12 mouse cellular contexts compared by ENCODE assay signal in genomic region chr9:110622621-110623219, GRCm38 (mm10). TPM values are rescaled to one million over a fixed set of nuclear protein-coding genes. Genes with fewer than 3 reads are reported as not detected.
DNase-seq lines count a peak whose midpoint lies in the region; ATAC-seq and TF ChIP-seq lines count a peak whose summit lies in the region.
"Had no signal": no experiment of that assay in that cellular context is flagged by ENCODE, and none has a peak within 500 bp of the region (broad histone marks: within the 10 kb centered on the region; RNA-seq: fewer than 3 reads in every experiment).

No protein-coding gene starts in this region.

- H3K36me3 ChIP-seq in heart, embryonic 12.5 days = peaks cover 50% of the 10 kb centered on the region
- peaks cover 41% of the 10 kb centered on the region for H3K36me3 ChIP-seq in liver, postnatal 0 days (replicated peaks; ENCODE audit: insufficient read depth, low read length)
- H3K36me3 ChIP-seq in embryonic facial prominence, embryonic 12.5 days = peaks cover 52% of the 10 kb centered on the region
- H3K36me3 ChIP-seq in limb, embryonic 15.5 days = peaks cover 46% of the 10 kb centered on the region

- intact Hi-C loops in heart, postnatal 14 days (cut with DNase I) = no loop called here

- H3K4me1 ChIP-seq in heart, embryonic 12.5 days (replicated peaks) = peaks cover 18% of the 10 kb centered on the region
- peaks cover 15% of the 10 kb centered on the region for H3K4me1 ChIP-seq in liver, postnatal 0 days (ENCODE audit: insufficient read depth)
- peaks cover 15% of the 10 kb centered on the region for H3K4me1 ChIP-seq in embryonic facial prominence, embryonic 12.5 days
- H3K4me1 ChIP-seq in limb, embryonic 15.5 days = peaks cover 38% of the 10 kb centered on the region

- H3K27me3 ChIP-seq in heart, embryonic 12.5 days (replicated peaks) = peaks cover 7% of the 10 kb centered on the region; the same call in 1 of the 2 replicates
- H3K27me3 ChIP-seq in liver, postnatal 0 days (ENCODE audit: insufficient read depth, low read length) = no peaks in the 10 kb centered on the region
- H3K27me3 ChIP-seq in embryonic facial prominence, embryonic 12.5 days = no peaks in the 10 kb centered on the region
- no peaks in the 10 kb centered on the region for H3K27me3 ChIP-seq in limb, embryonic 15.5 days
- H3K27me3 ChIP-seq: forebrain, embryonic 12.5 days; megakaryocyte, embryonic 14.5 days had no signal

- no peak for TF ChIP-seq EP300 in liver, postnatal 0 days (IDR thresholded peaks at IDR 0.05; ENCODE audit: low read depth)

- no peak overlapping the region for H3K4me2 ChIP-seq in heart, embryonic 12.5 days
- no peak overlapping the region for H3K4me2 ChIP-seq in liver, postnatal 0 days (ENCODE audit: low read depth, low read length)
- H3K4me2 ChIP-seq in embryonic facial prominence, embryonic 12.5 days (replicated peaks) = peak overlapping the region; percentile 92
- no peak overlapping the region; the same call in 1 of the 2 replicates for H3K4me2 ChIP-seq in limb, embryonic 15.5 days

- no peak for DNase-seq in heart, postnatal 14 days
- DNase-seq in liver, postnatal 0 days = peak; percentile 13
- DNase-seq in liver = no peak
- DNase-seq: cerebellum, postnatal 14 days had no signal

- TF ChIP-seq CTCF in liver, postnatal 0 days (IDR thresholded peaks at IDR 0.05; ENCODE audit: low read depth) = no peak

- H3K9me3 ChIP-seq in heart, embryonic 12.5 days (replicated peaks) = no peaks in the 10 kb centered on the region
- H3K9me3 ChIP-seq in liver, postnatal 0 days (ENCODE audit: low read length) = no peaks in the 10 kb centered on the region
- H3K9me3 ChIP-seq in embryonic facial prominence, embryonic 12.5 days = no peaks in the 10 kb centered on the region
- H3K9me3 ChIP-seq in limb, embryonic 15.5 days = no peaks in the 10 kb centered on the region
- H3K9me3 ChIP-seq: forebrain, embryonic 12.5 days; megakaryocyte, embryonic 14.5 days had no signal

- no peak for ATAC-seq in heart, embryonic 12.5 days (ENCODE audit: insufficient number of reproducible peaks, low FRiP score)
- no peak for ATAC-seq in liver, postnatal 0 days
- no peak for ATAC-seq in embryonic facial prominence, embryonic 12.5 days (ENCODE audit: insufficient number of reproducible peaks, insufficient read depth, low FRiP score, low TSS enrichment)
- no peak for ATAC-seq in limb, embryonic 15.5 days (ENCODE audit: insufficient number of reproducible peaks, low FRiP score, low TSS enrichment, low read depth)
- no peak for ATAC-seq in granulocyte monocyte progenitor cell, adult 5-6 weeks (replicated peaks; ENCODE audit: poor library complexity, severe bottlenecking)
- ATAC-seq: activated CD4-positive, CD25-positive, alpha-beta regulatory T cell, adult 4 months; CD4-positive, CD25-positive, alpha-beta regulatory T cell, adult 4 months had no signal

- H3K4me3 ChIP-seq in heart, embryonic 12.5 days = no peak overlapping the region
- no peak overlapping the region for H3K4me3 ChIP-seq in liver, postnatal 0 days (ENCODE audit: low read depth, low read length)
- no peak overlapping the region for H3K4me3 ChIP-seq in embryonic facial prominence, embryonic 12.5 days
- no peak overlapping the region for H3K4me3 ChIP-seq in limb, embryonic 15.5 days
- H3K4me3 ChIP-seq: megakaryocyte, embryonic 14.5 days had no signal

- no peak overlapping the region for H3K27ac ChIP-seq in heart, embryonic 12.5 days (ENCODE audit: poor library complexity, severe bottlenecking)
- no peak overlapping the region for H3K27ac ChIP-seq in liver, postnatal 0 days (ENCODE audit: low read depth)
- no peak overlapping the region for H3K27ac ChIP-seq in embryonic facial prominence, embryonic 12.5 days
- peak overlapping the region; percentile 87; the same call in 1 of the 2 replicates for H3K27ac ChIP-seq in limb, embryonic 15.5 days
- H3K27ac ChIP-seq: forebrain, embryonic 12.5 days had no signal

- WGBS in heart, embryonic 12.5 days = 88% methylated on average over 12 of the region's 12 CpGs
- WGBS in liver, postnatal 0 days (ENCODE audit: insufficient replicate concordance) = 70% methylated on average over 12 of the region's 12 CpGs
- 85% methylated on average over 12 of the region's 12 CpGs for WGBS in embryonic facial prominence, embryonic 12.5 days
- WGBS in limb, embryonic 15.5 days = 81% methylated on average over 12 of the region's 12 CpGs

- H3K9ac ChIP-seq in heart, embryonic 12.5 days = 0 out of 2 replicates have a peak overlapping the region, but pooled peaks have one; percentile 75
- H3K9ac ChIP-seq in liver, postnatal 0 days (replicated peaks) = no peak overlapping the region
- no peak overlapping the region for H3K9ac ChIP-seq in embryonic facial prominence, embryonic 12.5 days
- H3K9ac ChIP-seq in limb, embryonic 15.5 days = no peak overlapping the region
- H3K9ac ChIP-seq: forebrain, embryonic 12.5 days had no signal

RNA-seq across cellular contexts. Expression of gene Nradd, which starts 1.5 kb away (rescaled TPM):
- polyA plus RNA-seq in heart, embryonic 12.5 days (2016; fragmentation: Nextera tagmentation; extraction: Ambion mirVana) = 22.9 and 26.0 TPM in 2 replicates
- 1 to 10 TPM; 1.1 to 1.2 TPM for total RNA-seq in heart, postnatal 14 days (2021)
- 1.3 and 1.4 TPM in 2 replicates for polyA plus RNA-seq in liver, postnatal 0 days (2015; fragmentation: Nextera tagmentation; extraction: Ambion mirVana)
- polyA plus RNA-seq in embryonic facial prominence, embryonic 12.5 days (2016; fragmentation: Nextera tagmentation; extraction: Ambion mirVana) = 58.8 and 59.8 TPM in 2 replicates
- polyA plus RNA-seq in limb, embryonic 15.5 days (2015; fragmentation: Nextera tagmentation; extraction: Ambion mirVana) = 43.5 and 46.4 TPM in 2 replicates
- 4.4 and 4.5 TPM in 2 replicates for total RNA-seq in granulocyte monocyte progenitor cell, adult 5-6 weeks (2014; fragmentation: Nextera tagmentation)
- total RNA-seq in granulocyte monocyte progenitor cell, adult 5-6 weeks (2017) = 0.99 and 4.7 TPM in 2 replicates

RNA-seq across cellular contexts. Expression of gene Nbeal2, which starts 31.2 kb away (rescaled TPM):
- polyA plus RNA-seq in heart, embryonic 12.5 days (2016; fragmentation: Nextera tagmentation; extraction: Ambion mirVana) = 1.9 and 2.4 TPM in 2 replicates
- total RNA-seq in heart, postnatal 14 days (2021) = 10 to 100 TPM; 10.4 to 12.0 TPM
- polyA plus RNA-seq in liver, postnatal 0 days (2015; fragmentation: Nextera tagmentation; extraction: Ambion mirVana) = 1.5 and 2.0 TPM in 2 replicates
- 1.2 and 1.7 TPM in 2 replicates for polyA plus RNA-seq in embryonic facial prominence, embryonic 12.5 days (2016; fragmentation: Nextera tagmentation; extraction: Ambion mirVana)
- 5.7 and 5.8 TPM in 2 replicates for polyA plus RNA-seq in limb, embryonic 15.5 days (2015; fragmentation: Nextera tagmentation; extraction: Ambion mirVana)
- total RNA-seq in granulocyte monocyte progenitor cell, adult 5-6 weeks (2014; fragmentation: Nextera tagmentation) = 37.5 and 49.2 TPM in 2 replicates
- total RNA-seq in granulocyte monocyte progenitor cell, adult 5-6 weeks (2017) = 11.0 and 13.9 TPM in 2 replicates

RNA-seq across cellular contexts. Expression of gene Ccdc12, which starts 33.6 kb away (rescaled TPM):
- polyA plus RNA-seq in heart, embryonic 12.5 days (2016; fragmentation: Nextera tagmentation; extraction: Ambion mirVana) = 120 and 123 TPM in 2 replicates
- total RNA-seq in heart, postnatal 14 days (2021) = 10 to 100 TPM; 65.4 to 68.1 TPM
- polyA plus RNA-seq in liver, postnatal 0 days (2015; fragmentation: Nextera tagmentation; extraction: Ambion mirVana) = 69.3 and 71.1 TPM in 2 replicates
- polyA plus RNA-seq in embryonic facial prominence, embryonic 12.5 days (2016; fragmentation: Nextera tagmentation; extraction: Ambion mirVana) = 118 and 120 TPM in 2 replicates
- polyA plus RNA-seq in limb, embryonic 15.5 days (2015; fragmentation: Nextera tagmentation; extraction: Ambion mirVana) = 116 and 126 TPM in 2 replicates
- total RNA-seq in granulocyte monocyte progenitor cell, adult 5-6 weeks (2014; fragmentation: Nextera tagmentation) = 149 TPM in 2 replicates
- 98.5 and 104 TPM in 2 replicates for total RNA-seq in granulocyte monocyte progenitor cell, adult 5-6 weeks (2017)
